Mouse (Mus musculus) Muller cell, postnatal 12 days (primary cell): ENCODE measurements around the gene Bud31.
A peak's percentile ranks its signal among the peaks of the same experiment; 100 is the strongest.
"Not testable (repeated sequence)": the region's sequence is repeated elsewhere in the genome, so short reads cannot be mapped to it uniquely, and the experiment has no call there.

Experiments
- DNase-seq: peaks from one replicate; pipeline ENCODE4 v3.0.0-alpha.2; 2015; ENCODE audit errors: inconsistent ontology term

Gene Bud31

DNA sequence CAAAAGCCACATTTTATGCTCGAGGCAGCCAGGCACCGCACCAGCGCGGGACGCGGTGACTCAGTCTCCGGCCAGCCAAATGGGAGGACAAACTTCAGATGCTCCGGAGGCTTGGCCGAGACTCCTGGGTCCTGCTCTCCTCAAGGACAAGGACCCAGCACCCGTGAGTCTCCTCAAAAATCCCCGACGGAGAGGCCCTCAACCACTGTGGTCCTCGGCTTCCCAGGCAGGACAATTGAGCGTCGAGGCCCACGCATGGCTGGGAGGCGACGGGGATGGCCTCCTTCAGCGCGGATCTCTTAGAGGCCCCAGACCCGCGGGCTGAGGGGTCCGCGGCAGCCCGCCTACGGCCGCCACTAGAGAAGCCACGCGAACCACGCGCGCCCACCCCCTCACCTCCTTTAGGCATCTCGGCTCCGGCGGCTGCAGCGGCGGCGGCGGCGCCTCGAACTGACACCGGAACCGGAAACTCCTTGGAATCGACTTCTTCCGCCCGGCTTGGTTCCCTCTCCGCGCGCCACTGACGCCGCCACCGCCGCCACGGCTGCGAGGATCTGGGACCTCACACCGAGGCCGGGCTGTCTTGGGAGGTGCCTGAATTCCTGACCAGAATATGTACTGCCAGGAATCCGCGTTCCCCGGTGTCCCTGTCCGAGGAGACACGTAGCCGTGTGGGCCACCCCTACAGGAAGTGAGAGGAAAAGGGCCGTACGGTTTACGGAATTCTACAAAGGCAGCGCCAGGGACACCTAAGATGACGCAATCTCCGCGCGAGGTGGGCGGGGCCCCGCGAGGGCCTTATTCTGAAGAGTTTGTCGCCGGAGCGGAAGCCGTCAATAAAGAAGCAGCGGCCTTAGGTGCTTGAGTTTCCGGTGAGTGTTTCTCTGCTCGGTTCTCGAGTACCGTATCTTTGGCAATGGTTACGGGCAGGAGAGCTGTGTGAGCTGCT is at the start of gene Bud31, which contains the start of gene Pdap1:
Bud31 (plus strand) TSS at position 792 of the 949 bp plus-strand sequence.
Pdap1 (minus strand) TSS at position 668 of the 949 bp plus-strand sequence.
- peak; percentile 95 for DNase-seq

DNA sequence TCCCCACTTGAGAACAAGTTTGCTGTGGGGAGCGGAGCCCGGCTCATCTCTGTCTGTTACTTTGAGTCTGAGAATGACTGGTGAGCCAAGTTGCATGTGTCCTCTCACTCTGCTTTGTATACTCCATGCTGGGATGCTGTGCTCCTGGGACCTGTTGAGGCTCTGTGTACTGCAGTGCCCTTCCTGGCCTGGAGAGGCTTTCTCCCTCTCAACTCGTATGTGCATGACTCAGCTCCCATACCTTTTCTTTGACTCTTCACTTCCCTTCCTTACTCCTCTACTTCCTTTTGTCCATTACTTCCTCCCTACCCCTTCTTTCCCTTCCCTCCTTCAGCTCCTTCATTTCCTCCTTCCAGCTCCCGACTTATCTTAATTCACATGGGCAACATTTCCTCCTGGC is 44.0 kb upstream of the Bud31 start:
- no peak for DNase-seq

GRCm38 (mm10) chr5:145098340-145098821 is 41.8 kb upstream of the Bud31 start:
- no peak for DNase-seq

DNA sequence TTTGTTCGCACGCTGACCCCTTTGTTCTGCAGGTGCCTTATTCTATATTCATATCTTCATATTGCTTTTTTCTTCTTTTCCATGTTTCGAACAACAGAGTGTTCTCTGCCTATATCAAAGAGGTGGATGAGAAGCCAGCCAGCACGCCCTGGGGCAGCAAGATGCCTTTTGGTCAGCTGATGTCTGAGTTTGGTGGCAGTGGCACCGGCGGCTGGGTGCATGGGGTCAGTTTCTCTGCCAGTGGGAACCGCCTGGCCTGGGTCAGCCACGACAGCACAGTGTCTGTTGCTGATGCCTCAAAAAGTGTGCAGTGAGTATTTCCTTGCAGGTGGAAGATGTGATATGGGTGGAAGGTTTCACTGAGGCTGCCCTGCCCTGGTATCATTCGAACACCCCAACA is 39.2 kb upstream of the Bud31 start:
- no peak for DNase-seq

DNA sequence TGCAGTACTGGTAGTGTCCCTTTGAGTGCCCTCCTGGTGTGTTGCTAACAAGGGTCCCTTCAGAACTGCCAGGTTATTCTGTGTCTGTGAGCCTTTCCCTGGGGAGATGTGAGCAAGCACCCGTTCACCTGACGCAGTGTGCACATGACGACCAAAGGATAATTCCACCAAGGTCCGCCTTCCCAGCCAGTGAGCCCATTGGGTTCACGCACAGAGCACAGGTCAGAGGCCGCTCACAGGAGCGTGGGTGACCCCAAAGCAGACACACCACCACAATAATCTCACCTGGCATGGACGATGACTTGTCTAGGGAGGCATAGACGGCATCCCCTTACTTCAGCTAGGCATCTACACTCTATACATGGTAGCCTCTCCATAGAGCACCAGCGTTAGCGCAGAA is 38.7 kb upstream of the Bud31 start:
- DNase-seq = not testable (repeated sequence)

- no peak for DNase-seq
Observed at GRCm38 (mm10) chr5:145102706-145103105, 37.5 kb upstream of the Bud31 start.

GRCm38 (mm10) chr5:145104328-145104727 is 35.8 kb upstream of the Bud31 start:
- DNase-seq = no peak

DNA sequence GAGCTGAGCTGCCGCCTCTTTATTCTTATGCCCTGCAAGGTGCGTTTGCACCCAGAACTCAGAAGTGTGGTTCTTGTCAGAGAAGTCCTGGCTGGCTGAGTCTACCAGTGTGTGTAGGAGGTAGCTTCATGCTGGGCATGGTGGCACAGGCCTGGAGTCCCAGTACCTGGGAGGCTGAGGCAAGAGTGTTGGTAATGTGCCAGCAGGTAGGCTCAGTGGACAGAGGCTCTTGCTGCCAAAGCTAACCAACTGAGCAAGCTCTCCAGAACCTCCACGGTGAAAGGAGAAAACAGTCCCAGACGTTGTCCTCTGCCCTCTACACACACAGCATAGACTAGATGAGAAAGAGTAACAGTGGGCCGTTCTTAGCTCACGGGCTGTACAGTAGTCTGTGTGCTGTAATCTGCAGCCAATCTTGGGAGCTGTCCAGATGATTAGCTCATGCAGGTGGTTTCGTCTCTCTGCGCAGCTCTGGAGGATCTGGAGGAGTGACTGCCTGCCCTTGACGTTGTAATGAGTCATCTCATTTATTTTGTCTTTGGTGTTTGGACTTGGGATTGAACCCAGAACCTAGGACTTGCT is 34.4 kb upstream of the Bud31 start:
- DNase-seq = no peak

GRCm38 (mm10) chr5:145110401-145110800 is 29.8 kb upstream of the Bud31 start:
- DNase-seq = no peak

- DNase-seq = no peak
Observed at GRCm38 (mm10) chr5:145112566-145112965, 27.6 kb upstream of the Bud31 start.

DNA sequence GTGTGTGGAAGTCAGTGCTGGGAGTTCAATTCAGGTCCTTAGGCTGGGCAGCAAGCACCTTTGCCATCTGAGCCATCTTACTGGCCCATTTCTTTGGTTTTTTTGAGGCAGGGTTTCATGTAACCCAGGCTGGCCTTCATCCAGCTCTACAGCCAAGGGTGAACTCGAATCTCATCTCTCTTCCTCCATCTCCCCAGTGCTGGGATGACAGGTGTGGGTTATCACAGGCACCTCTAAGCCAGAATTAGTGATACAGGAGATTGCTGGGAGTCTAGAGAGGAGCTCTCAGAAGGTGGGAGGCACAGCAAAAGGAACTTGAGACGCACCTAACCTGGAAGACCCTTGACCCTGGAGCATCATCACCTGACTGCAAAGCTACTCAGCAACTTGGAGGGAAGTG is 26.7 kb upstream of the Bud31 start:
- DNase-seq = no peak

- peak; percentile 91 for DNase-seq
Observed at GRCm38 (mm10) chr5:145114071-145114605, 26.0 kb upstream of the Bud31 start, which contains the start of gene Arpc1b. Arpc1b (plus strand) TSS chr5:145114215.

- peak; percentile 65 for DNase-seq
Observed at GRCm38 (mm10) chr5:145114606-145115473, 25.3 kb upstream of the Bud31 start.

DNA sequence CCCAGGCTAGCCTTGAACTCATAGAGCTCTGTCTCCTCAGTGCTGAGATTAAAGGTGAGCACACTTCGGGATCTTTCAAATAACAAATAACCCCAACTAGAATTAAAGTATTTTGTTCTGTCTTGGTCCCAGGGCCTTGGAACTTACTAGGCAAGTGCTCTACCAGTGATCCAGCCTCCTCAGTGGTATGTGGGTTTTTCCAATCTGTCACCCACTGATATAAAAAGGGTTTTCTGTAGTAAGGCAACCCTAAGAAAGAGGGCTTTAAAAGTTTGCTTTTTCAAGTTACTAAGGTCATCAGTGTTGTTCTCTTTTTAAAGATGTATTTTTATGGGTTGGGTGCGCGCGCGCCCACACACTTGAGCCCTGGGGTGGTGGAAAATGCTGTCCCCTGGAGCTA is 24.4 kb upstream of the Bud31 start:
- DNase-seq = no peak

GRCm38 (mm10) chr5:145116316-145116715 is 23.8 kb upstream of the Bud31 start:
- DNase-seq = peak; percentile 51

- DNase-seq = no peak
Observed at GRCm38 (mm10) chr5:145116916-145117315, 23.2 kb upstream of the Bud31 start.

DNA sequence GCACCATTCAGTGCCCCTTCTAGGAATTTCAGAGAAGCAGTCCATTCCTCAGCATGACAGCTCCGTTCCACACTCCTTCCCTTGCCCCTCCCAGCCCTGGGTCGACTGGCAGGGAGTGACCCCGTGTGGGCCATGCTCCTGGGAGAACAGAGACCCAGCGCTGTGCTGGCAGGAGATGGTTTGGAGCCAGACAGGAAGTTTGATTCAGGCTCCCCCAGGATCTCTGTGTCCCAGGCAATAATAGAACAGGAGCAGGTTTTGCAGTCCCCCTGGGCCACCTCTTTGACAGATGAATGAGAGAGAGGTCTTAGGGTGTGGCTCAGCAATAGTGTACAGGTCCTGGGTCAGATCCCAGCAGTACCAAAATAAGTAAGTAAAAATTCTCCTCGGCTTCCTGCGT is 22.2 kb upstream of the Bud31 start:
- DNase-seq = no peak

- no peak for DNase-seq
Observed at GRCm38 (mm10) chr5:145118461-145118860, 21.7 kb upstream of the Bud31 start.

- no peak for DNase-seq
Observed at GRCm38 (mm10) chr5:145119385-145119784, 20.8 kb upstream of the Bud31 start.

- no peak for DNase-seq
Observed at GRCm38 (mm10) chr5:145120921-145121320, 19.2 kb upstream of the Bud31 start.

- DNase-seq = no peak
Observed at GRCm38 (mm10) chr5:145123396-145123795, 16.8 kb upstream of the Bud31 start.
